Mouse (Mus musculus) left cerebral cortex, adult 9 months (tissue): ENCODE measurements around the gene Sp7.
"Not testable (repeated sequence)": the region's sequence is repeated elsewhere in the genome, so short reads cannot be mapped to it uniquely, and the experiment has no call there.

Source experiments
- DNase-seq, 2 experiments: peaks; one replicate each; pipeline ENCODE4 v3.0.0; 2022; ENCODE audit warnings: low spot score in 2 of 2

Gene Sp7

GRCm38 (mm10) chr15:102346444-102346843 lies 20.5 kb downstream of the Sp7 start:
- DNase-seq: no peak

- DNase-seq: no peak
Observed at GRCm38 (mm10) chr15:102344490-102344889, 22.5 kb downstream of the Sp7 start.

- DNase-seq: peak in 1 of 2 experiments; percentile 48
Observed at GRCm38 (mm10) chr15:102341580-102341979, 25.4 kb downstream of the Sp7 start.

- DNase-seq: no peak
Observed at GRCm38 (mm10) chr15:102339612-102340011, 27.4 kb downstream of the Sp7 start.

- no peak for DNase-seq
Observed at GRCm38 (mm10) chr15:102336946-102337345, 30.0 kb downstream of the Sp7 start.

GRCm38 (mm10) chr15:102335925-102336324 lies 31.1 kb downstream of the Sp7 start:
- DNase-seq: not testable (repeated sequence)

- DNase-seq: no peak
Observed at GRCm38 (mm10) chr15:102335254-102335653, 31.7 kb downstream of the Sp7 start.

- DNase-seq: peak; percentile 64 to 85
Observed at GRCm38 (mm10) chr15:102331610-102332015, 35.4 kb downstream of the Sp7 start, which contains the start of gene Myg1. TSS of gene Myg1 (plus strand) at chr15:102331709.

GRCm38 (mm10) chr15:102326892-102327291 lies 40.1 kb downstream of the Sp7 start:
- no peak for DNase-seq

GRCm38 (mm10) chr15:102326022-102326576 lies 40.9 kb downstream of the Sp7 start, which contains the start of gene Pfdn5:
TSS of gene Pfdn5 (plus strand) at chr15:102326116.
- peak in 1 of 2 experiments; percentile 85 for DNase-seq

GRCm38 (mm10) chr15:102324654-102325473 lies 42.1 kb downstream of the Sp7 start:
- no peak for DNase-seq

- peak in 1 of 2 experiments; percentile 73 for DNase-seq
Observed at GRCm38 (mm10) chr15:102316263-102316662, 50.7 kb downstream of the Sp7 start.

GRCm38 (mm10) chr15:102315292-102315691 lies 51.7 kb downstream of the Sp7 start:
- DNase-seq: no peak

GRCm38 (mm10) chr15:102311489-102311888 lies 55.5 kb downstream of the Sp7 start:
- DNase-seq: no peak

GRCm38 (mm10) chr15:102310074-102310845 lies 56.7 kb downstream of the Sp7 start:
- no peak for DNase-seq

GRCm38 (mm10) chr15:102308717-102309116 lies 58.3 kb downstream of the Sp7 start:
- DNase-seq: no peak
